Mouse (Mus musculus) limb, embryonic 14.5 days (tissue): Measurements from ENCODE around the gene Adarb1. TPM values are rescaled to one million over a fixed set of nuclear protein-coding genes. Genes with fewer than 3 reads are reported as not detected.
A peak's percentile ranks its signal among the peaks of the same experiment; 100 is the strongest.

ENCODE experiments used
- ATAC-seq: fragments of 200-750 bp; cut with Nextera tagmentation; 2 replicates; pipeline ENCODE4 v1.8.0; 2017; ENCODE audit warnings: low read depth, moderate number of reproducible peaks, moderate TSS enrichment; ENCODE audit not compliant: low FRiP score
- DNase-seq: peaks from one replicate; pipeline ENCODE4 v3.0.0-alpha.2; 2015; ENCODE audit warnings: low spot score
- H3K27ac ChIP-seq: fragments of 300-500 bp; sonication (generic); replicated peaks from 2 replicates; pipeline ENCODE4 v1.5.1; 2014; ENCODE audit warnings: low read depth, mild to moderate bottlenecking, low read length, moderate library complexity, mixed read lengths
- H3K27me3 ChIP-seq: fragments of 300-500 bp; sonication (generic); 2 replicates; pipeline ENCODE4 v1.6.1; 2014; ENCODE audit warnings: low read length, mixed read lengths; ENCODE audit not compliant: control insufficient read depth, insufficient read depth
- H3K36me3 ChIP-seq: fragments of 300-500 bp; sonication (generic); 2 replicates; pipeline ENCODE4 v1.6.1; 2014; ENCODE audit warnings: mild to moderate bottlenecking, low read length, moderate library complexity, mixed read lengths; ENCODE audit not compliant: control insufficient read depth, insufficient read depth
- H3K4me1 ChIP-seq: fragments of 300-500 bp; sonication (generic); 2 replicates; pipeline ENCODE4 v1.6.1; 2014; ENCODE audit warnings: antibody characterized with exemption, low read length, mixed read lengths; ENCODE audit not compliant: control insufficient read depth, insufficient read depth
- H3K4me2 ChIP-seq: fragments of 300-500 bp; sonication (generic); replicated peaks from 2 replicates; pipeline ENCODE4 v1.6.1; 2014; ENCODE audit warnings: low read depth, mild to moderate bottlenecking, low read length, moderate library complexity; ENCODE audit not compliant: severe bottlenecking
- H3K4me3 ChIP-seq: fragments of 300-500 bp; sonication (generic); replicated peaks from 2 replicates; pipeline ENCODE4 v1.5.1; 2014; ENCODE audit warnings: low read length
- H3K9ac ChIP-seq: fragments of 300-500 bp; sonication (generic); 2 replicates; pipeline ENCODE4 v1.6.1; 2014; ENCODE audit warnings: mild to moderate bottlenecking, low read depth, low read length, moderate library complexity; ENCODE audit not compliant: severe bottlenecking
- H3K9me3 ChIP-seq: fragments of 300-500 bp; sonication (generic); 2 replicates; pipeline ENCODE4 v1.6.1; 2016; ENCODE audit warnings: low read length; ENCODE audit not compliant: control insufficient read depth
- POLR2A ChIP-seq: fragments of 200-500 bp; IDR thresholded peaks from 2 replicates; pipeline ENCODE4 v1.8.0; 2012; ENCODE audit warnings: inconsistent platforms, mild to moderate bottlenecking, moderate library complexity, borderline replicate concordance; ENCODE audit not compliant: insufficient read depth, insufficient read length; ENCODE audit errors: extremely low read depth
- WGBS: fragments of 180-500 bp; shearing (Covaris S2); extraction: QIAGEN DNeasy Blood & Tissue Kit; methylation state at CpG from one replicate; pipeline ENCODE4 v1.1.7; 2014; 5-methylcytosine and 5-hydroxymethylcytosine counted together
- polyA plus RNA-seq, 2 experiments: library from polyadenylated mRNA; depleted of rRNA in 1 of 2; stranded (reverse) in 1 of 2; unstranded in 1 of 2; fragments of >200 nt; fragmentation: Nextera tagmentation in 1 of 2; extraction: Ambion mirVana in 1 of 2; gene quantifications; 2 replicates each; pipeline versions ENCODE4 v1.2.1 to v1.2.3; 2012 to 2014

The Adarb1 gene
- polyA plus RNA-seq, 2 experiments: 3.5 to 7.4 TPM

DNA sequence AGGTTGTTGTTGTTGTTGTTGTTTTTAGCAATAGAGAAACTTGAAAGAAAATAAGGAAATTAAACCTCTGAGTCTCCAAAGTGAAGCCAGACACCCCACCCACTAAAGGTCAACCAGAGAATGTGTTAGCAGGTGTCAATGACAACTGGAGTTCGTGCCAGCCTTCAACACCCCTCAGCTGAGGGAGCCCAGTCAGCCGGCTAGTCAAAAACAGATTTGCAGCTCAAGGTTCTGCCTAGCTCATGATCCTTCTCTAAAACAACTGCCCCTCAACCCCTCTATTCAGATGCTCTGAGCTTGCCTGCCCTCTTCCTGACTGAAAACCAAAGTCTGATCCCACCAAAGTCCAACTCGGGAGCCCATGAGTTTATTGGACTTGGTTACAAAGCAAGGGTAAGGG lies 23.7 kb upstream of the Adarb1 start:
- TF ChIP-seq POLR2A: no peak
- Histone ChIP-seq H3K36me3 (no peaks in the 10 kb centered on the region), H3K9ac (no peak overlapping the region), H3K4me3 (no peak overlapping the region), H3K27ac (no peak overlapping the region), H3K27me3 (no peaks in the 10 kb centered on the region), H3K4me1 (peaks cover 6% of the 10 kb centered on the region), H3K9me3 (peaks cover 7% of the 10 kb centered on the region; the same call in 1 of the 2 replicates), H3K4me2 (no peak overlapping the region)
- ATAC-seq (no peak), DNase-seq (no peak)
- WGBS: 65% methylated on average over 3 of the region's 3 CpGs

DNA sequence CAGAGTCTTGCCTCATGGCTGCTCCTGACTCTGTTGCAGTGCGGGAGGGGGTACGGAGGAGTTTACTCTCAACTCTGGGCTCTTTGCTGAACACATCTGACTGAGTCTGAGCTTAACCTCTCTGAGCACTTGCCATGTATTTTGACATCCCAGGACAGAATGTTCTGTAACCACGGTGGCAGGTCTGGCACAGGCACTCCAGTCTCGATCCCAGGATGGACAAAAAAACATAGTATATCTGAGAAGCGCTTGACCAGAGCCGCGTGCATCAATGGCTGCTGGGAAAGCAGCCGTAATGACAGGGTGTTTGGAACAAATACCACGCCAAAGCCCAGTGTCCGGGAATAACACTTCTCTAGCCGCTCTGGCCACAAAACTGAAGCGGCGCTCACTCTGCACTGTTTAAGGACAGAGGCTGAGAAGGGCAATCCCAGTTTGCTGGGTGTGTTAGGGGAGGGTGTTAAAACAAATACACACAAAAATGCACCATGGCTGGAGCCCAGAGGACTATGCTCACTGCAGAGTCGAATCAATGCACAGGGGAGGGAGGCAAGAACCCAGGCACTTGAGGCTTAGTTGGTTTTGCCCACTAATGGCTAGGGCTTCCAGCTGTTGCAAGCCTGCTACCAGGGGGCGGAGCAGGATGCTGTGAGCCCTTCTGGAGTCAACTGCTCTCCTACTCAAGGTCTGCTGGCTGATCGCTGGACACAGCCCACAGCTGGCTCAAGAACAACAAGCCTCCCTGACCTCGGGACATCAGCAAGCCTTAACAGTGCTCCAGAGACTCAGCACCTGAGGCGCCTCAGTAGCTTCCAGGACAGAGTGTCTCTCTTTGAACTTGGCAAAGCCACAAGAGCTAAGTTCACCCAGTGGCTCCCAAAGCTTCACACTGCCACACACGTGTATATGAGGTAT lies 23.0 kb upstream of the Adarb1 start:
- 49% methylated on average over 19 of the region's 19 CpGs for WGBS
- H3K9ac ChIP-seq: 0 out of 2 replicates have a peak overlapping the region, but pooled peaks have one; percentile 2
- H3K27ac ChIP-seq: no peak overlapping the region
- ATAC-seq (no peak), DNase-seq (no peak)
- H3K4me2 ChIP-seq: no peak overlapping the region
- H3K36me3 ChIP-seq: no peaks in the 10 kb centered on the region
- no peaks in the 10 kb centered on the region for H3K27me3 ChIP-seq
- no peak overlapping the region for H3K4me3 ChIP-seq
- no peak for TF ChIP-seq POLR2A
- H3K4me1 ChIP-seq: peaks cover 6% of the 10 kb centered on the region
- H3K9me3 ChIP-seq: peaks cover 7% of the 10 kb centered on the region; the same call in 1 of the 2 replicates

DNA sequence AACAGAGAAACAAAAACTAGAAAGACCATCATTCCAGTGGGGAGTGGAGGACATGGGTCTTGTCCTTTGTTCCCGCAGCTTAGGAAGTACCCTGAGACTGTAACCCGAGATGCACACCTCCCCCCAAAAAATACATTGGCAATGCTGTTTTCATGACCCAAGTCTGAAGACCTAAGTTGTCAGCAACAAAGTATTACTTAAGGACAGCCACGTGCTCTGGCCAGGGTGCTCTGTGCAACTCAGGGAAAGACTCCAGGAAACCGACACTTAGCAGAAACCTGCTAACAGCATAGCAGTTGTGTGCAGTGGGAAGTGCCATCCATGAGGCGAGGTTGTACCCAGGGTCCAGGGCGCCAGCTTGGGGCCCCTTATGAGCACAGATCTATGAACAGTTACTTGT lies 22.2 kb upstream of the Adarb1 start:
- peaks cover 6% of the 10 kb centered on the region for H3K4me1 ChIP-seq
- H3K4me2 ChIP-seq: no peak overlapping the region
- H3K36me3 ChIP-seq: no peaks in the 10 kb centered on the region
- H3K27me3 ChIP-seq: no peaks in the 10 kb centered on the region
- no peak for TF ChIP-seq POLR2A
- 0 out of 2 replicates have a peak overlapping the region, but pooled peaks have one; percentile 2 for H3K9ac ChIP-seq
- H3K4me3 ChIP-seq: no peak overlapping the region
- ATAC-seq (no peak), DNase-seq (no peak)
- H3K27ac ChIP-seq: no peak overlapping the region
- H3K9me3 ChIP-seq: peaks cover 6% of the 10 kb centered on the region; the same call in 1 of the 2 replicates
- 32% methylated on average over 6 of the region's 6 CpGs for WGBS

DNA sequence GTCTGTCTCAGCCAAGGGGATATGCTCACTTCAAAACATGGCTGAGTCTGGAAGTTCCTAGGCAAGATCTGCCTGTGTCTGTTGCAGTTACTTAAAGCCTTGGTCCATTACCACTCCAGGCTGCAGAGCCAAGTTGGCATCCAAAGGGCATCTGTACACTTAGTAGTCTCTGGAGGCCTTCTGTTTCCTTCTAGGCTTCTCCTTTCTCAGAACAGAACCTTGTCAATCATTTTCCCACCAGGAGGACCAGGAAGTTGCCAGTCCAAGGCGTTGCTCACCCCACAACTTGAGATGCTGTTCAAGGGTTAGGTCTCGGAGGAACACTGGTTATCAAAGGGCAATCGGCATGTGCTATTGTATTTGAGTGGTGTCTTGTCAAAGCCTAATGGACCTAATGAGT lies 21.0 kb upstream of the Adarb1 start:
- H3K4me2 ChIP-seq: no peak overlapping the region
- no peaks in the 10 kb centered on the region for H3K36me3 ChIP-seq
- peaks cover 9% of the 10 kb centered on the region for H3K4me1 ChIP-seq
- no peak overlapping the region for H3K27ac ChIP-seq
- no peak for TF ChIP-seq POLR2A
- H3K4me3 ChIP-seq: no peak overlapping the region
- no peak overlapping the region for H3K9ac ChIP-seq
- no peaks in the 10 kb centered on the region for H3K9me3 ChIP-seq
- ATAC-seq: no peak
- no peaks in the 10 kb centered on the region for H3K27me3 ChIP-seq
- no peak for DNase-seq
- 63% methylated on average over 3 of the region's 3 CpGs for WGBS

DNA sequence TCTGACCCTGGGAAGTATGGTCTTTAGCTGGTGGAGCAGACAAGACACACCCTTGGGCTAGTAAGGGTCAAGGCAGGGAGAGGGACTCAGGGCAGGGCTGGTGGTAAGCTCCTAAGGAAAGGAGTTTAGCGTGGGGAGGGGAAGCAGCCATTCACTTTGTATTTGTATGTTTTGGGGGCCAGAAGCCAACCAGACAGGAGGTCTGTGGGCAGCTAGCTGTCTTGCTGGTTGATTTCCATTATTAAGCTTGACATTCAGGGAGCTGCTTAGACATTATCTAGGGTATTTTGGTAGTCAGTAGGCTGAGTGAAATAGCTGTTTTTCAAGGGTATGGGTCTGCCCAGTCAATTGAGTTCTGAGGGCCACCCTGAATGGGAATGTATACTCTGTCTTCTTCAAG lies 20.0 kb upstream of the Adarb1 start:
- DNase-seq (no peak), ATAC-seq (no peak)
- no peak overlapping the region for H3K9ac ChIP-seq
- no peaks in the 10 kb centered on the region for H3K9me3 ChIP-seq
- H3K27ac ChIP-seq: no peak overlapping the region
- H3K4me2 ChIP-seq: no peak overlapping the region
- H3K27me3 ChIP-seq: no peaks in the 10 kb centered on the region
- no peaks in the 10 kb centered on the region for H3K36me3 ChIP-seq
- H3K4me3 ChIP-seq: no peak overlapping the region
- H3K4me1 ChIP-seq: peaks cover 9% of the 10 kb centered on the region
- no peak for TF ChIP-seq POLR2A
- 47% methylated on average over 1 of the region's 1 CpGs for WGBS

DNA sequence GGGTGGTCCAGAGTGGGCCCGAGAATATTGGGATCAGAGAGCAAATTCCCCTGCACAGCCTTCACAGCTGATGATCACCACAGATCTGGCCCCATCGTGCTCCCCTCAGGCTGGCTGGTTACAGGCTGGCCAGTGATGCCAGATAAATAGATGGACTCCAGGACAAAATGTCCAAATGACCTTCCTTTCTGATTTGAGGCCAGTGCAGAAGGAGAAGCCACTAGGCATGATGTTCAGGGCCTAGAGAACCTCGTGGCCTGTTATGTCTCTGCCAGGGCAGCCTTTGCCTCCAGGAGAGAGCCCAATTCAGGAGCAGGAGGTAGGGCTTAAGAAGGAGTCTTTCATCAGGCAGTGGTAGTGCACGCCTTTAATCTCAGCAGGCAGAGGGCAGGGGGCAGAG lies 17.3 kb upstream of the Adarb1 start:
- H3K27me3 ChIP-seq: no peaks in the 10 kb centered on the region
- DNase-seq: no peak
- no peak overlapping the region for H3K9ac ChIP-seq
- no peak for ATAC-seq
- peaks cover 3% of the 10 kb centered on the region; the same call in 1 of the 2 replicates for H3K4me1 ChIP-seq
- TF ChIP-seq POLR2A: no peak
- H3K36me3 ChIP-seq: no peaks in the 10 kb centered on the region
- no peak overlapping the region for H3K27ac ChIP-seq
- H3K4me2 ChIP-seq: no peak overlapping the region
- 64% methylated on average over 4 of the region's 4 CpGs for WGBS
- H3K4me3 ChIP-seq: no peak overlapping the region
- H3K9me3 ChIP-seq: no peaks in the 10 kb centered on the region
